ENCODE assay signal across 8 mouse cellular contexts in genomic region chr10:95394819-95395812, GRCm38 (mm10). TPM values are rescaled to one million over a fixed set of nuclear protein-coding genes. Genes with fewer than 3 reads are reported as not detected.
DNase-seq lines count a peak whose midpoint lies in the region; ATAC-seq and TF ChIP-seq lines count a peak whose summit lies in the region.

No protein-coding gene starts in this region.

- H3K4me1 ChIP-seq in intestine, embryonic 16.5 days (ENCODE audit: control insufficient read depth, insufficient read depth, low read length): peaks cover 5% of the 10 kb centered on the region; the same call in 1 of the 2 replicates

- H3K9me3 ChIP-seq in intestine, embryonic 16.5 days (ENCODE audit: control insufficient read depth, low read length): no peaks in the 10 kb centered on the region

- no peak for DNase-seq in layer of hippocampus, adult 2 months (ENCODE audit: low spot score in 2 of 2)
- no peak for DNase-seq in layer of hippocampus, postnatal 25 days (ENCODE audit: extremely low spot score in 1 of 2, low spot score in 1 of 2)
- no peak for DNase-seq in adipocyte (ENCODE audit: low spot score)
- no peak for DNase-seq in spleen, postnatal 10 days (ENCODE audit: low spot score in 2 of 2)
- no peak for DNase-seq in right cerebral cortex, postnatal 36 days (ENCODE audit: low spot score in 2 of 2)

- H3K27ac ChIP-seq in layer of hippocampus, adult 2 months: peak overlapping the region; percentile 25; the same call in 1 of the 2 replicates
- H3K27ac ChIP-seq in intestine, embryonic 16.5 days (ENCODE audit: low read length): no peak overlapping the region

- H3K36me3 ChIP-seq in intestine, embryonic 16.5 days (ENCODE audit: control insufficient read depth, insufficient read depth, low read length): no peaks in the 10 kb centered on the region

- H3K9ac ChIP-seq in intestine, embryonic 16.5 days (ENCODE audit: low read depth, low read length): peak overlapping the region; percentile 45; the same call in 1 of the 2 replicates

- H3K4me3 ChIP-seq in layer of hippocampus, adult 2 months: peak overlapping the region; percentile 26
- H3K4me3 ChIP-seq in intestine, embryonic 16.5 days (ENCODE audit: low read length): peak overlapping the region; percentile 30

- 0 out of 2 replicates have a peak, but pooled peaks have one; percentile 37 for ATAC-seq in common myeloid progenitor, adult 5-6 weeks (replicated peaks; ENCODE audit: low read depth, poor library complexity, severe bottlenecking)
- ATAC-seq in intestine, embryonic 16.5 days: no peak
- peak; percentile 18; the same call in 1 of the 2 replicates for ATAC-seq in megakaryocyte, adult 5-6 weeks (ENCODE audit: poor library complexity, severe bottlenecking)

- H3K27me3 ChIP-seq in intestine, embryonic 16.5 days (replicated peaks; ENCODE audit: control insufficient read depth, insufficient read depth, low read length): no peaks in the 10 kb centered on the region

- H3K4me2 ChIP-seq in intestine, embryonic 16.5 days (ENCODE audit: low read depth, low read length): peak overlapping the region; percentile 57

- 25% methylated on average over 25 of the region's 25 CpGs for WGBS in intestine, embryonic 16.5 days

- TF ChIP-seq CTCF in layer of hippocampus, adult 2 months (conservative IDR thresholded peaks at IDR 0.05): no peak

RNA-seq across cellular contexts. Expression of gene Socs2, which starts 21.9 kb away (rescaled TPM):
- 10 to 100 TPM; 28.8 to 36.3 TPM for total RNA-seq in layer of hippocampus, adult 2 months (2021)
- total RNA-seq in layer of hippocampus, postnatal 25 days (2021): 10 to 100 TPM; 34.7 to 42.2 TPM
- total RNA-seq in common myeloid progenitor, adult 5-6 weeks (2017): 0.87 TPM in 1 of 2 replicates, not detected in the other
- 77.5 and 81.3 TPM in 2 replicates for polyA plus RNA-seq in intestine, embryonic 16.5 days (2015; fragmentation: Nextera tagmentation; extraction: Ambion mirVana)
- 0.74 and 0.84 TPM in 2 replicates for total RNA-seq in megakaryocyte, adult 5-6 weeks (2015)
- 0.77 and 0.84 TPM in 2 replicates for total RNA-seq in megakaryocyte, adult 5-6 weeks (2017)

Comparison
In these comparisons a context has a peak if more than half of its experiments do, and no peak if none do; other contexts are left out.
1. RNA of gene Socs2, which starts 21.9 kb away (total RNA-seq): 34.7 to 42.2 TPM in layer of hippocampus, postnatal 25 days and 28.8 to 36.3 TPM in layer of hippocampus, adult 2 months; 0.74 to 0.84 TPM in megakaryocyte, adult 5-6 weeks and 0.87 TPM in common myeloid progenitor, adult 5-6 weeks; every median in the first group is over 10 times any median in the second.